In genomic region chr15:87597149-87597548, GRCm38 (mm10) we compare ENCODE assay signal across 10 mouse cellular contexts. TPM values are rescaled to one million over a fixed set of nuclear protein-coding genes. Genes with fewer than 3 reads are reported as not detected.
DNase-seq lines count a peak whose midpoint lies in the region; ATAC-seq lines count a peak whose summit lies in the region.
"Had no signal": no experiment of that assay in that cellular context is flagged by ENCODE, and none has a peak within 500 bp of the region (broad histone marks: within the 10 kb centered on the region; RNA-seq: fewer than 3 reads in every experiment).

No protein-coding gene starts in this region.

- H3K4me2 ChIP-seq in forebrain, embryonic 13.5 days = no peak overlapping the region
- no peak overlapping the region for H3K4me2 ChIP-seq in forebrain, embryonic 11.5 days (ENCODE audit: low read depth, low read length, severe bottlenecking)
- no peak overlapping the region for H3K4me2 ChIP-seq in midbrain, embryonic 15.5 days

- peaks cover 16% of the 10 kb centered on the region for H3K4me1 ChIP-seq in forebrain, embryonic 13.5 days
- no peaks in the 10 kb centered on the region for H3K4me1 ChIP-seq in forebrain, embryonic 11.5 days (replicated peaks; ENCODE audit: control insufficient read depth, insufficient read depth, low read length)
- peaks cover 7% of the 10 kb centered on the region; the same call in 1 of the 2 replicates for H3K4me1 ChIP-seq in midbrain, embryonic 15.5 days

- H3K9me3 ChIP-seq in forebrain, embryonic 13.5 days (replicated peaks) = no peaks in the 10 kb centered on the region
- H3K9me3 ChIP-seq in forebrain, embryonic 11.5 days (ENCODE audit: control insufficient read depth, low read length) = no peaks in the 10 kb centered on the region
- no peaks in the 10 kb centered on the region for H3K9me3 ChIP-seq in midbrain, embryonic 15.5 days

- no peak for DNase-seq in forebrain, embryonic 11.5 days (ENCODE audit: low spot score)
- DNase-seq in 3134 (ENCODE audit: extremely low read depth, insufficient read length, low spot score) = peak; percentile 58
- DNase-seq in cerebellum, postnatal 10 days = peak; percentile 68 to 75
- DNase-seq in left cerebral cortex, adult 18-20 months (ENCODE audit: low spot score in 2 of 2) = peak; percentile 59 to 63
- no peak for DNase-seq in spleen, postnatal 36 days (ENCODE audit: low spot score in 2 of 2)
- no peak for DNase-seq in natural killer cell, adult 2 months (ENCODE audit: low spot score in 2 of 2)

- H3K9ac ChIP-seq in forebrain, embryonic 13.5 days = no peak overlapping the region
- H3K9ac ChIP-seq in forebrain, embryonic 11.5 days (ENCODE audit: low read length) = no peak overlapping the region
- H3K9ac ChIP-seq in midbrain, embryonic 15.5 days = no peak overlapping the region

- H3K27me3 ChIP-seq in forebrain, embryonic 13.5 days = no peaks in the 10 kb centered on the region
- no peaks in the 10 kb centered on the region for H3K27me3 ChIP-seq in forebrain, embryonic 11.5 days (ENCODE audit: control insufficient read depth, insufficient read depth, low read length)
- H3K27me3 ChIP-seq in midbrain, embryonic 15.5 days (replicated peaks) = no peaks in the 10 kb centered on the region
- H3K27me3 ChIP-seq: CH12.LX had no signal

- H3K4me3 ChIP-seq in forebrain, embryonic 13.5 days = no peak overlapping the region
- H3K4me3 ChIP-seq in forebrain, embryonic 11.5 days (ENCODE audit: low read depth, low read length) = no peak overlapping the region
- no peak overlapping the region for H3K4me3 ChIP-seq in midbrain, embryonic 15.5 days

- WGBS in forebrain, embryonic 13.5 days = 48% methylated on average over 4 of the region's 4 CpGs
- 74% methylated on average over 4 of the region's 4 CpGs for WGBS in forebrain, embryonic 11.5 days
- 71% methylated on average over 4 of the region's 4 CpGs for WGBS in midbrain, embryonic 15.5 days

- peak; percentile 24; the same call in 1 of the 2 replicates for ATAC-seq in forebrain, embryonic 13.5 days
- no peak for ATAC-seq in forebrain, embryonic 11.5 days (replicated peaks; ENCODE audit: low FRiP score)
- ATAC-seq in midbrain, embryonic 15.5 days (replicated peaks) = no peak

- no peaks in the 10 kb centered on the region for H3K36me3 ChIP-seq in forebrain, embryonic 13.5 days (ENCODE audit: poor library complexity, severe bottlenecking)
- no peaks in the 10 kb centered on the region for H3K36me3 ChIP-seq in forebrain, embryonic 11.5 days (ENCODE audit: control insufficient read depth, insufficient read depth, low read length)
- H3K36me3 ChIP-seq in midbrain, embryonic 15.5 days (replicated peaks) = no peaks in the 10 kb centered on the region

- no peak overlapping the region for H3K27ac ChIP-seq in forebrain, embryonic 13.5 days
- no peak overlapping the region for H3K27ac ChIP-seq in forebrain, embryonic 11.5 days (ENCODE audit: low read depth, low read length)
- no peak overlapping the region for H3K27ac ChIP-seq in midbrain, embryonic 15.5 days

RNA-seq across cellular contexts. Expression of gene Fam19a5, which starts 53.0 kb away (rescaled TPM):
- polyA plus RNA-seq in forebrain, embryonic 13.5 days (2015; fragmentation: Nextera tagmentation; extraction: Ambion mirVana) = 11.1 and 12.9 TPM in 2 replicates
- 6.5 and 7.6 TPM in 2 replicates for polyA plus RNA-seq in forebrain, embryonic 11.5 days (2014; fragmentation: Nextera tagmentation; extraction: Ambion mirVana)
- 100 to 1,000 TPM; 114 to 115 TPM for total RNA-seq in left cerebral cortex, adult 18-20 months (2021)
- polyA plus RNA-seq in midbrain, embryonic 15.5 days (2015; fragmentation: Nextera tagmentation; extraction: Ambion mirVana) = 27.6 and 29.2 TPM in 2 replicates
- total RNA-seq: CH12.LX; hematopoietic stem cell, adult 5-6 weeks had no signal

Comparison
In these comparisons a context has a peak if more than half of its experiments do, and no peak if none do; other contexts are left out.
1. DNase-seq: peak in 3134 (single experiment), cerebellum, postnatal 10 days (2 of 2) and left cerebral cortex, adult 18-20 months (2 of 2); none in forebrain, embryonic 11.5 days (single experiment), spleen, postnatal 36 days (0 of 2) and natural killer cell, adult 2 months (0 of 2).